Mouse (Mus musculus) ovary, postnatal 10 days (tissue): Measurements from ENCODE around the gene Hfm1.

Experiments used
- DNase-seq: peaks from one replicate; pipeline ENCODE4 v3.0.0; 2022; ENCODE audit warnings: low spot score

Hfm1 gene

DNA sequence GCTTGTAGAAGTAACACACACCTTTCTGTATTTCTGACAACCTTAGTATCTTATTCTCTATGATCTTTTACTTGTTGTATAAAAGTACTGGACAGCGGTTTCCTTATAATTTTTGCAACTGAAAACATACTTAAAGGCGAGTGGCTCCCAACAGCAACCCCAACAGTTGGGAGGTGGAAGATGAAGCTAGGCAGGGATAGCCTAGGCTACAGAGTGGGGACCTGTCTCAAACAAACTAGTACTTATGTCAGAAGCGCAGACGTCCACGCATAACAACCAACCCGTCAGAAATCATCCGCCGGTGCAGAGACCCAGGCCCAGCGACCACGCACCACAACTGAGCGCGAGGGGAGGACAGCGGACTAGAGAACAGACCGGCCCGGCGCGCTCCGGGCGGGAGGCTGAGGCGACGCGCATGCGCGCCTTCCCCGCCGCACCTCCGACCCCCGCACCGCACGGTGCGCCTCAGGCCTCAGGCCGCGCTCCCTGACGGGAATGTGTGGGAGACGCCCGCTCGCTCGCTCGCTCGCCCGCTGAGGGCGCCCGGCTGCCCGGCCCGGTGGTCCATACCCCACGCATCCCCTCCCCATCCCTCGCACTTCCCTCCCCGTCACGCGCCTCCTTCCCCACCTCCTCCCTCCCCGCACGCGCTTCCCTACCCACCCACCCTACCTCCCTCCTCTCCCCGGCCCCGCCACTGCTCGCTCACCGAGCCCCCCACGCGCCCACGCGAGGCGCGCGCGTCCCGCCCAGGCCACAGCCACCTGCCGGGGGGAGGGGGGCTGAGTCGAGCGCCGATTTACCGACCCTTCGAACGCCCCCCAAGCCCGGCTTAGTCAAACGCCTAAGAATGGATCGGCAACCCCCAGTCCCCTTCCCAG, at the start of gene Hfm1:
TSS of gene Hfm1 (minus strand) at position 834 of the 881 bp plus-strand sequence.
- peak; percentile 33 for DNase-seq

DNA sequence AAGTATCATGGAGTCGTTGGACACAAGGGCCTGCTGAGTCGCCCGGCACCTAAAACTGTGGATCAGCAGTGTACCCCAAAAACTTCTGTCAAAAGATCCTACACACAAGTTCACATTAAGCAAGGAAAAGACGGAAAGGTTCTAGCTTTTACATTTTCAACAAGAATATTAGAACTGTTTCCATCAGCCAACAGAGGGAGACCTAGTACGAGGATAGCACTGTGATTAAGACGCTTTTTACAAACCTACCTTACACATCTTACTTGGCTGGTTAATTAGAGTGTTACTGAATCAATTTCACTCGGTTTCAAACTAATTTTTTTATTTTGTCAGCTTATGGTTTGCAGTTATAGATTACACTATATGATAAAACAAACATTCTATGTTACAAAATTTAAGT, 47.8 kb upstream of the Hfm1 start:
- no peak for DNase-seq

DNA sequence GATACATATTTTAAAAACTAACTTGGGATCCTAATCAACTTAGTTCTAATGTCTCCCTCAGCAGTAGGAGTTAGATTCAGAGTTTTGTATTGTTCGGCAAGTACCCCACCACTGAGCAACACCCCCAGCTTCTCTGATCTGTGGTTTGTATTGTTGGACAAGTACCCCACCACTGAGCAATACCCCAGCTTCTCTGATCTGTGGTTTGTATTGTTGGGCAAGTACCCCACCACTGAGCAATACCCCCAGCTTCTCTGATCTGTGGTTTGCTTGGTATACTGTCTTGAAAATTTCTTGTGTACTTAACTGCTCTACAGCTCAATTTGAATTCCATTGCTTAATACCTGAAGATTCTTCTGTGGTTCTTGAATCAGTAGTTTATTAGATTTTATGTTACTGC, 41.5 kb upstream of the Hfm1 start:
- DNase-seq = no peak

DNA sequence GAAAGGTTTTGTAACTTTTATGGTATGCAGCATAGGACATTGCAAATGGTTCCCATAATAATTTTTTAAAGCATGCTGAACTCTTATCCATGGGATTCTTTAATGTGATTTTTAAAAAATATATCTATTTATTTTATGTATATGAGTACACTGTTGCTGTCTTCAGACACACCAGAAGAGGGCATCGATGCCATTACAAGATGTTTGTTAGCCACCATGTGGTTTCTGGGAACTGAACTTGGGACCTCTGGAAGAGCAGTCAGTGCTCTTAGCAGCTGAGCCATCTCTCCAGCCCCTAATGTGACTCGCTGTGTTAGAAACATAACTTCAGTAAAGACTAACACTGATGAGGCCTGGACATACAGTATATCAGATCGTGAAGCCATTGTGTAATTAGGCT, 40.3 kb upstream of the Hfm1 start:
- DNase-seq = no peak

DNA sequence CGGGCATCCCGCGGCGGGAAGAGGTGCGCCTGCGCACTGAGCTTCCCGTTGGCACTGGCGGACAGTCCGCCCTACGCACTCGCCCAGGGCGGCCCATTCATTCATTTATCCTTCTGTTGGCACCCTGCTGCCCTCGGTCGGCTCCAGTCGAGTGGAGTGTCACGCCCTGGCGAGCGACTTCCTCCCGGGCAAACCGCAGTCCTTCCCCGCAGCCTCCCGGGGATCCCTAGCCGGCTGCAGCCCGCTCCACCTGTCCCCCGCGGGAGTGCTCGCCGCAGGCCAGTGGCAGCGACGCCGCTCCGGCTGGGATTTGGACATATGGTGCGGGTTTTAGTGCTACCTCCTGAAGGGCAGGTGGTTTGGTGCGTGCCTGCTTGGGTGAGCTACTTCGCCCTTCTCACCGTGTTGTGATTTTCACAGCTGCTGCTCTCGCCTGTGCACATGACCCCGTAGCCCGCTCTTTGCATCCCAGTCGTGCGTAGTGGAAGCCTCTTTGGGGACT, 38.4 kb upstream of the Hfm1 start:
- no peak for DNase-seq

DNA sequence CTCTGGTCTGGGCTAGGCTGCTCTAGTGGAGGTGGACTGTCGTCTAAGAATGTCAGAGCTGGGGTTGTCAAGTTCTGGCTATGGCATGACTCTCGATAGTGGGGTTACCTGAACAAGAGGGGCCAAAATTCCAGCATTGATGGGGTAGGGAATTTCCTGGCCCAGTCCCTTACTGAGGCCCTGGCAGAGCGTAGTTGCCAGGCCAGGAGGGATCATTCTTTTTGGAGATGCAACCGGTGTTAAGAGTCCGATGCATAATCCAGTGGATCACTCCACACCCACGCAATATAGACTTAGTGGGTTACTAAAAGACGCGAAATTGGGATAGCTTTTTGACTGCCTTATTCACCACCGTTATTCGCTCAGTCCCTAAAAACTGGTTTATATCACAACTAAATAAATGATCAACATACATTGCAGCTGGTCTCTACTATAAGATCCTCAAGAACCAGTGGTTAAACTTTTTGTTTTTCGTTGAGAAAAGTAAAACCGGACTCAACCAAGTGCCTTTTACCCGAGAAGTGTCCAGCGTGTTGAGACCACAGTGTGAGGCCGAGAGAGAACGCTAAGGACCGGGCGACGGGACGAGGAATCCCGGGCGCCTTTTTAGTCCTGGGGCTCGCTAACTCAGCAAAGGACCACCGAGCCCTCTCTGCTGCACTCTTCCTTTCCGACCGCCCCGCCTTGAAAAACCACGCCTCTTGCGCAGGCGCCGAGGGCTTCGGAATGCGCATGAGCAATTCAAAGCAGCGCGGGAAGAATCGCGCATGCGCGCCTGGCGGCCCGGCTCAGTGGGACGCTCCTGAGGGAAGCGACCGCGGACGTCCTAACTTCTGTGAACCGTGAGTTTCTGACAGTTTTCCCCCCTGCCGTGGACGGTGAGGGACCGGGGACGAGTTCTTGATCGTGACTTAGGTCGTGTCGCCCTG, 37.7 kb upstream of the Hfm1 start, which contains the start of gene Cdc7:
TSS of gene Cdc7 (plus strand) at position 739 of the 929 bp plus-strand sequence.
- DNase-seq = peak; percentile 97

DNA sequence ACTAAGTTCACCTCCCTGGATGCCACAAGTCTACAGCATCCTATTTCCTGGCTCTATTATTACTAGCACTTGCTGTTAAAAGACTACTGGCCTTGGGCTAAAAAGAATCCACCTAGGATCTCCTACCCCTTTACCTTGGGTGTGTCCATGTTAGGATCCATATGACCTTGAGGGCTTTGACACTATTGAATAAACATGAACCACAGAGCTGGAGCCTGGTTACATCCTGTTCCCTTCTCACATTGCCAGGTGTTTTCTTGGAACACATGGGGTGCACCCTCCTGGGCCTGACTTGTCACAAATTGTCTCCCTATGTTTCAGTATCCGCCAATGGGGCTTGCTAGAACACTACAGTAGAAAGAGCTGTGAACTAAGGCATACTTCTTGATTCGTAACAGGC, 34.3 kb upstream of the Hfm1 start:
- DNase-seq = no peak

DNA sequence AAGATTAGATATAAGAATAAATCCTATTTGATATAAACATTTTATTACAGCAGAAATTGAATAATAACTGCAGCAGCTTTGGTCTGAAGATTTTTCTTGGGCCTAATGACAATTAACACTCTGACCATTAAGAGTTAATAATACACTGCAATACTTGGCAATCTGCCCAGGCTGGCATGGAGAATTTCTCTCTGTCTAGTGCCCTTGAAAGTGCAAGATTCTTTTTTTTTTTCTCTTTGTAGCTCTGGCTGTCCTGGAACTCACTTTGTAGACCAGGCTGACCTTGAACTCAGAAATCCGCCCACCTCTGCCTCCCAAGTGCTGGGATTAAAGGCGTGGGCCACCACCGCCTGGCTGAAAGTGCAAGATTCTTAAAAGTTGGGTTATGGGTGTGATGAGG, 32.9 kb upstream of the Hfm1 start:
- DNase-seq = no peak

DNA sequence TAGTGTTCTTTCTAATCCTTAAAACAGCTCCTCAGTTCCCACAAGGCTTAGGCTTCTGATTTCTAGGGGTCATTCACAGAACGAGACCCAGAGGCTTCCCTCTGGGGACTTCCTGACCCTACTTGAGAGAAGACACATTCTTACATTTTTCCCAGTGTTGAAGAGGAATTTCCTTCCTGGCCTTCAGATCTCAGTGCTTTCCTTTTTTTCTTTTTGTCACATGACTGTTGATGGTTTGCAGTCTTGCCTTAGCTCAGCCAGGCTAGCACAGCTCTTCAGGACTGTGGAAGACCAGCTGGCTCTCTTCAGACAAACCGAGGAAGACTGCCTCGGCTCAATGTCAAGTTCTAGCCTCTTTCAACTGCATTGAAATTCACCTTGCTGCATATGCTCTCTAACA, 30.3 kb upstream of the Hfm1 start:
- DNase-seq = no peak

DNA sequence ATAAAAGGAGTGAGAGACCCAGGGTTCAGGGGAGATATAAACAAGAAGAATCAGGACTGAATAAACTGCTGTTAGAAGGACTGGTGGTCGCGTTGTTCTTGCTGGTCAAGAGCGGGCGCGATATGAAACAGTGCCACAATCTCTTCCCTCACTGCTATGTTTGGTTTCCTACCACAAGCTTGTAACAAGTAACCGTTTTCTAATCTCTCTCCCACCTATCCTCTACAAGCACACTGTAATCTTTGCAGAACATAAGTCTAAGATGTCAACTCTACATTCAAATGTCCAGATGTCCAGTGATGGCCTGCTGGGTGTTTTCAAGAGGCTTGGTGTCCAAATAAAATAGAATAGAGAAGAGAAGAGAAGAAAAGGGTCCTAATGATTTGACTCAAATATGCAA, 22.6 kb upstream of the Hfm1 start:
- no peak for DNase-seq

DNA sequence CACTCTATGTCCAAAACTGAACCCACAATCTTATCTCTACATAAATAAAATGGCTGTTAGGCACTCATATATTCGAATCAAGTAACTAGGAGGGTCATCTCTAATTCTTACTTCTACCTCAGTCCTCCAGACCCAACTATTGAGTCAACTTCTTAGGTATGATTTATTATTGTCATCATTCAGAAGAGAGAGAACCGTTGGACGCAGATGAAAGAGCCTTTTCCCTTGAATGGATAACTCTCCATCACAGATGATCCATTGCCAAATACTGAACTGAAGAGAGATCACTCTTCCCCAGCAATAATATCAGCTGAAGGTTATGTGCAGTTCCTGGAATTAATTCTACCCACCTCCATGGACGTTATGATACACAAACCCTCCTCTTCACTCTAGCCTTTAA, 20.2 kb upstream of the Hfm1 start:
- no peak for DNase-seq

DNA sequence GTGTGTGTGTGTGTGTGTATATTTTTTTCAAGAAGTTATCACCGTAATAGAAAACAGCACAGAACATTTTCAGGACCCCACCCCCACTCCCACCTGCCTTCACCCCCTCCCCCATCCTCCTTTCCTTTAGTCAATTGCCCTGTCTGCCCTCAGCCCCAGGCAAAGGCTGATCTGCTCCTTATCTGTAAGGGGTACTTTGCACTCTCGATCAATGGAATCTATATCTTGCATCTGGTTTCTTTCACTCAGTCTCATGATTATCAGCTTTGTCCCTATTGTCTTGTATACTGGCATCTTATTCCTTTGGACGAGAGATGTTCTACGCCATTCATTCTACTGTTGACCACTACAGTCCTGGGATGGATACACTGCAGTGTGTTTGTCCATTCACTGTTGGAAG, 1.9 kb upstream of the Hfm1 start:
- no peak for DNase-seq

DNA sequence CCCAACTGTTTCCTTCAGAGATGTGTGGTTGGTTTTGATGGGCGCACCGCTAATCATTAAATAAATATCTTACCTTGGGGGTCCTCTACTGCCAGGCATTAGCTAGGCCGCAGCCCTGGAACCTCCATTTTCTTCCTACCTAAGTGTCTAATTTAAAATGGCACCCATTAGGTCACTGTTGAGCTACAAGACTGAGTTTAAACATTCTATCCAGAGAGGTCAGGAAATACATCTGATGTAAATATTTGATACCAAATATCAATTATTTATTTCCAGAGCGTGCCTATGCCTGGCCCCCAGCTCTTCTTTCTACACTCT, 207 bp upstream of the Hfm1 start:
- DNase-seq = no peak

DNA sequence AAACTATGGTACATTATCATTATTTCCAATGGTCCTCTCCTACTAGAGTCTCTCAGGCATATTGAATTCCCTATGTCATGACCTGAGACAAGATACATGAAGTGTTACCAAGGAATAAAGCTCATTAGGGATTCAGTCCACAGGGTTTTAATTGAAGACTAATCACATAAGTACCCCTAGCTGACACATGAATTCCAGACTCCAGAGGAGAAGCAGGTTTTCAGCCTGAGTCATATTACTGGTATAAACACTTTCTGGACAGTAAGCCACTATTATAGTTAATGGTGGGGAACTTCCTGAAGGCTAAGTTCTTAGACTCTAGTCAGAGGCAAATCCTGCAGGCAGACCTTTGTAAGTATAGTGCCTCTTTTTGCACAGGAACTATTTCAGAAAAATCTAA, 6.8 kb downstream of the Hfm1 start:
- DNase-seq = no peak

DNA sequence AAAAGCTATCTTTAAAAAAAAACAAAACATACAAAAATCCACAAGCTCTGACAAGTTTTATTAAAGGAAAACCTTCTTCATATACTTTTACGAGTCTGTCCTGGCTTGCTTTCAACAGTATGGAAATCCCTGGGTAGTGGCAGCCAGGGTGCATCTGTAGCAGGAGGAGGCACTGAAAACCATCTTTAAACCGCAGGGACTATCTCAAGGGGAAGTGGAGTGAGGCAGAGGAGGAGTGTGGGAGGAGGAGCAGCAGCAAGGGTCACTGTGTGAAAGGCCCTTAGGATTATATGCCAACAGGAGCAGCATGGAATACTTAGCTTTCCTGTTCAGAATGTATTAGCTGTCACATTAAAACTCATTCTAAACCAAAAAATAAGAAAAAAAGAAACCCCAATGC, 29.2 kb downstream of the Hfm1 start:
- DNase-seq = no peak

DNA sequence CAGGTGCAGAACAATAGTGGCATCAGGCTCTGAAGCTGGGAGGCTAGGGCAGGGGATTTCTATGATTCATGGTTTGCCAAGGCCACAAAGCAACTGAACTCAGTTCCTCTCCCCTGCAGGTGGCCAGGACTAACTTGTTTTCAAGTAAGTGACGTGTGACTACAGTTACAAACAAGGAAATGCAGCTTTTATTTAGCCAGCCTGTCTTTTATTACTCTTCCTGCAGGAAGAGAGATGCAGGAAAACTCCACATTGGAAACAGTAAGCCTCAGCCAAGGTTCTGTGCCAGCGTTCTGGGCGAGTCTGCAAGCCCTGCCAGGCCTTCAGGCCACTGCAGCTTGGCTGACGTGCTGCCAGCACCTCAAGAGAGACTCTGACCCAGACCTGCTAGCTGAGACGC, 34.3 kb downstream of the Hfm1 start:
- no peak for DNase-seq

DNA sequence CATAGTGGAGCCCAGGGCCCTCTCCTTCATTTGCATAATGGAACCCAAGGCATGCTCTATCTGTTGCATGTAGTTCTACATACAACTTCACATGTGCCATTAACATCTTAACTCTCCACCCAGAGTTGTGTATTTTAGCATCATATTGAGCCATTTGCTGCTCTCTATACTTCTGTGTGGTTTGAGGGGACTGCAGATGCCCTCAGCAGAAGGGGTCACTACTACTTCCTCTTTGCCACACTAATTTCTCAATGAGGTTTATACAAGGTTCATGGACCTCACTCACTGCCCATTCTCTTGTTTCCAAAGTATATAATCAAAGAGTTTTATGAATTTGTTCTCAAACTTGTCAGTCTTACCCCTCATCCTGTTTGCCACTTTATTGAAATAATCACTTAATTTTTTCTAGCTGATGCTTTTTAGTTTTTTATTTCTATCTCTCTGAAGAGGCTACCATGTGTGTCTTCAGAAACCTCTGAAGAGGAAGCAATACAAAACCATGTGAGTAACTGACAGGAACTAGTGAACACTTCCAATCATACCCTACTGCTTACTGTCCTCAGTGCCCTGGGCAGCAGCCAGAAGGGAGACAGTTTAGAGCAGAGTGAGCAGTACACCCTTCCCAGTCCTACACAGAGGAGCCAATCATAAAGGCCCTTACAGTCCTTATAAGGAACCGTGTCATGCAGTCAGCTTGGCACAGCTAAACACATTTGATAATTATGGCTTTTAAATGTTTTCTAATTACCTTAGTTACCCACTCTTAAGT, 38.6 kb downstream of the Hfm1 start:
- no peak for DNase-seq

DNA sequence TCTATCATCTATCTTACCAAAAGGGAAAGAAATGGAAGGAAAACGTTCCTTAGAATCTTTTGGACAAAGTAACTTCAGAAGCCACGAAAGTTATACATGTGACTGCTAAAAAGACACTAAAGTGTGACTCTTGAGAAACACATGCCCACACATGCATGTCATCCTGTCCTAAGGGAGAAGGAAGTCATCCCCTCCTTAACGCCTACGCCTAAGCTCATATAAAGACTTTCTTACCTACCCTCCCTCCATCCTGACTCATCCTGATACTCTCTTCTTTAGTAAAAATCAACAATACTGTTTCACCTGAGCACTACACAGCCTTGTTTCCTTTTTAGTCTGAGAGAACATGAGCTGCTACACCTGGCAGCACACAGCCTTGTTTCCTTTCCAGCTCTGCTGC, 40.6 kb downstream of the Hfm1 start:
- DNase-seq = no peak

DNA sequence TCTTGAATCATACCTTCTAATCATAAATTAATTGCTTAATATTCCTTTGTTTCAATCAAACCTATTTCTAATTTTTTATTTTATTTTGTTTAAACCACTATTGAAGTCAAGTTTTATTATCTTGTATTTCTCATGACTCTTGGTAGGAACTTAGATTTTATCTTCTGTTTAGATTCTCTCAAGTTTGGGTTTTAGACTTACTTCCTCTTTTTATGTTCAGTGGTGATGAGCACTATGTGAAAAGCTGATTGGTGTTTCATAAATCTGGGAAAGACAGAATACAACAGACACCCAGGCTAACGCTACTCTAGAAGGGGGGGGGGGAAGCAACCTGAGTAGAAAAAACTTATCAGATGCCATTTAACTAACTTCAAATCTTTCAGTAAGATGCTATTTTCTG, 49.7 kb downstream of the Hfm1 start:
- DNase-seq = no peak

DNA sequence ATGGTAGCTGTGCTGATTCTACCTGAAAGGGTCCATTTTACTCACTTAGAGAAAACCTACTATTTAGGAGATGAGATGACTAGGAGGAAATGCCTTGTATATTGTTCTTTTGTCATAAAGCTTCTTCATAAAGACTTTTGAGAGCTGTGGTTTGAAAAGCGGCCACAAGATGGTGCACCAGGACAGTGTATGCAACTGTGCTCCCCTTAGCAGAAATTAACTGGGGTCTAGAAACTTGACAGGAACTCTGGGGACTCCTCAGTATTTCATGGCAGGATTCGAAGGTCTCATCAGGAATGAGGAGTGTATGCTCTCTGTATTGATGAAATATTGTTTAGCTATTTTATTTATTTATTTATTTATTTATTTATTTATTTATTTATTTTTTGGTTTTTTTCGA, 65.7 kb downstream of the Hfm1 start:
- DNase-seq = peak; percentile 20

DNA sequence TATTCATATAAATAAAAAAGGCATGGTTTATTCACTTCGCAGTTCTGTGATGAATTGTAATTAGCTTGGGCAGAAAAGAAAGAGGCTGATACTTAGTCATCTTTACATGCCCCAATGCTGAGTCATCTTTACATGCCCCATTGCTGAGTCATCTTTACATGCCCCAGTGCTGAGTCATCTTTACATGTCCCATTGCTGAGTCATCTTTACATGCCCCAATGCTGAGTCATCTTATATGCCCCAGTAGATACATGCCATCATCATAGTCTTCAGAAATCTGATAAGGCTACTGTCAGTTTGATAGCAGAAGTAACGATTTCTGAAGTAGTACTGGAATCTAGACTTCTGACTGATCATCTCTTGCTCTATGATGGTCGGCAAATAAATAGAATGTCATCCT, 72.8 kb downstream of the Hfm1 start:
- DNase-seq = no peak

DNA sequence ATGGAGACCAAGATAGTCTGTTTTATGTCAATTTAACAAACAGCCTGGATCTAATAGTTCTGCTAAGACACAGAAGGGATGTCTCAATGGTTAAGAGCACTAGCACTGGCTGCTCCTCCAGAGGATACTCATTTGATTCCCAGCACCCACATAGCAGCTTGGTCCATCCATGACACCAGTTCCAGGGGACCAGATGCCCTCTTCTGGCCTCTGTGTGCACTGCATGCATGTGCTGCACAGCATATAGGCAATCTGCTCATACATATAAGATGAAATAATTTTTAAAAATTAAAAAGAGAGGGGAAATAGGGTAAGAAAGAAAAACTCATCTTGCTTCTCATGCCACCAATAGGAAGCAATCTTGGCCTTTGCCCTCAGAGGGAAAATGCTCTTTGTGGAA, 79.1 kb downstream of the Hfm1 start:
- no peak for DNase-seq
